7 mouse cellular contexts compared by ENCODE assay signal in the genomic region with DNA sequence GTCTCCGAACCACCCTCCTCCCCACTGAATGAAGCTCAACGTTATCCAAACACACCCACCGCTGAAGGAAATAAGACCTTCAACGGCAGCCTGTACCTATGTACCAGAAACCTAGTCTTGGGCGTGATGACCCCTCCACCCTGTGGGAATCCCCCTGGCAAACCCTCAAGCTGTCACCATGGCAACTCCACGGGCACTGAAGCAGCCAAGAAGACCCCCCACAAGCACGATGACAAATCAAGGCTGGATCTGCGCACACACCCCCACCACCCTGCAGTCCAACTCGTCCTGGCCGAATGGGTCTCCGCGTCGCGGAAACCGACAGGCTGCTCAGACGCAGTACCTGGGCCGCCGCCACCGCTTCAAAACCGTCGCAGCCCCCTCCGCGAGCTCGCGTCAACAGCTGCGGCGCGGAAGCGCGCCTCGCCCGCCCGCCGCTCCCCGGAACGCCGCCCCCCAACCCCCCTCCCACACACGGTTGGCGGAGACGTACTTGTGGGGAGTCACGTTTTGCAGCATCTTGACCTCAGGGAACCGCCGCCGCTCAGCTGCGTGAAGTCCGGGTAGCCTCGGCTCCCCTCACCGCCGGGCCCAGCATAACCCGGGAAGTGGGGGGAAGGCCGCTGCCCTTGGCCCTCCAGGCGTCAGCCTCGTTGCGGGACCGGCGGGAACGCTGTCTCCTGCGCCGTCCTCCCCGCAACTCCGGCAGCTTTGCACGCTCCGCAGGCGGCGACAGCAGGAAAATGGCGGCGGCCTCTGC. TPM values are rescaled to one million over a fixed set of nuclear protein-coding genes. Genes with fewer than 3 reads are reported as not detected.
A peak's percentile ranks its signal among the peaks of the same experiment; 100 is the strongest.
DNase-seq lines count a peak whose midpoint lies in the region; ATAC-seq and TF ChIP-seq lines count a peak whose summit lies in the region.

No protein-coding gene starts in this region.

- H3K27ac ChIP-seq in heart, embryonic 13.5 days (replicated peaks), result peak overlapping the region; percentile 100
- H3K27ac ChIP-seq in midbrain, embryonic 12.5 days (replicated peaks), result peak overlapping the region; percentile 100
- peak overlapping the region; percentile 100 for H3K27ac ChIP-seq in stomach, postnatal 0 days (replicated peaks)

- H3K36me3 ChIP-seq in heart, embryonic 13.5 days, result peaks cover 59% of the 10 kb centered on the region
- H3K36me3 ChIP-seq in midbrain, embryonic 12.5 days, result peaks cover 44% of the 10 kb centered on the region
- H3K36me3 ChIP-seq in stomach, postnatal 0 days (ENCODE audit: control insufficient read depth, insufficient read depth, low read length), result peaks cover 35% of the 10 kb centered on the region

- WGBS in heart, embryonic 13.5 days, result under 1% methylated on average over 67 of the region's 67 CpGs
- under 1% methylated on average over 67 of the region's 67 CpGs for WGBS in midbrain, embryonic 12.5 days
- under 1% methylated on average over 51 of the region's 67 CpGs for WGBS in stomach, postnatal 0 days

- no peak for TF ChIP-seq CTCF in stomach, postnatal 0 days (IDR thresholded peaks at IDR 0.05; ENCODE audit: low read depth)

- DNase-seq in CD8-positive naive resting alpha-beta T cell, adult 2 months (ENCODE audit: low read depth in 2 of 2, low spot score in 2 of 2), result peak; percentile 35 to 45
- peak; percentile 64 for DNase-seq in MN1 (ENCODE audit: low spot score)
- DNase-seq in embryo, embryonic 10.5 days (ENCODE audit: low spot score), result peak; percentile 63
- DNase-seq in kidney, postnatal 25 days, result peak; percentile 37 to 66
- peak; percentile 53 for DNase-seq in stomach, postnatal 0 days (ENCODE audit: low spot score)

- no peak for ATAC-seq in heart, embryonic 13.5 days (ENCODE audit: extremely low read depth, insufficient number of reproducible peaks, low FRiP score, low TSS enrichment)
- no peak for ATAC-seq in midbrain, embryonic 12.5 days (ENCODE audit: low FRiP score, low read depth)
- no peak for ATAC-seq in stomach, postnatal 0 days (ENCODE audit: low FRiP score, low TSS enrichment)

- peak overlapping the region; percentile 100 for H3K4me2 ChIP-seq in heart, embryonic 13.5 days
- peak overlapping the region; percentile 98 for H3K4me2 ChIP-seq in midbrain, embryonic 12.5 days (replicated peaks)
- H3K4me2 ChIP-seq in stomach, postnatal 0 days (replicated peaks; ENCODE audit: low read depth), result peak overlapping the region; percentile 84

- no peaks in the 10 kb centered on the region for H3K27me3 ChIP-seq in heart, embryonic 13.5 days (replicated peaks)
- no peaks in the 10 kb centered on the region for H3K27me3 ChIP-seq in midbrain, embryonic 12.5 days
- no peaks in the 10 kb centered on the region for H3K27me3 ChIP-seq in stomach, postnatal 0 days (ENCODE audit: control insufficient read depth, insufficient read depth, low read length)

- H3K9me3 ChIP-seq in heart, embryonic 13.5 days, result no peaks in the 10 kb centered on the region
- H3K9me3 ChIP-seq in midbrain, embryonic 12.5 days, result no peaks in the 10 kb centered on the region
- H3K9me3 ChIP-seq in stomach, postnatal 0 days (ENCODE audit: control insufficient read depth, low read length), result no peaks in the 10 kb centered on the region

- H3K4me1 ChIP-seq in heart, embryonic 13.5 days, result peaks cover 28% of the 10 kb centered on the region
- peaks cover 28% of the 10 kb centered on the region for H3K4me1 ChIP-seq in midbrain, embryonic 12.5 days
- no peaks in the 10 kb centered on the region for H3K4me1 ChIP-seq in stomach, postnatal 0 days (replicated peaks; ENCODE audit: control insufficient read depth, insufficient read depth)

- H3K4me3 ChIP-seq in heart, embryonic 13.5 days, result peak overlapping the region; percentile 99
- H3K4me3 ChIP-seq in midbrain, embryonic 12.5 days, result peak overlapping the region; percentile 99
- H3K4me3 ChIP-seq in stomach, postnatal 0 days (ENCODE audit: low read depth, low read length), result peak overlapping the region; percentile 94

- peak overlapping the region; percentile 99 for H3K9ac ChIP-seq in heart, embryonic 13.5 days
- H3K9ac ChIP-seq in midbrain, embryonic 12.5 days (replicated peaks), result peak overlapping the region; percentile 96
- peak overlapping the region; percentile 83 for H3K9ac ChIP-seq in stomach, postnatal 0 days (ENCODE audit: low read length)

- TF ChIP-seq EP300 in stomach, postnatal 0 days (optimal IDR thresholded peaks at IDR 0.05), result no peak

RNA-seq across cellular contexts. Expression of gene H2-DMa, which starts 1.0 kb away (rescaled TPM):
- polyA plus RNA-seq in heart, embryonic 13.5 days (2015; fragmentation: Nextera tagmentation; extraction: Ambion mirVana), result 6.0 TPM in 2 replicates
- 9.8 and 9.9 TPM in 2 replicates for polyA plus RNA-seq in midbrain, embryonic 12.5 days (2016; fragmentation: Nextera tagmentation; extraction: Ambion mirVana)
- 9.1 and 9.5 TPM in 2 replicates for polyA plus RNA-seq in stomach, postnatal 0 days (2015; fragmentation: Nextera tagmentation; extraction: Ambion mirVana)

RNA-seq across cellular contexts. Expression of gene Brd2, which starts 4.1 kb away (rescaled TPM):
- polyA plus RNA-seq in heart, embryonic 13.5 days (2015; fragmentation: Nextera tagmentation; extraction: Ambion mirVana), result 69.0 and 70.0 TPM in 2 replicates
- 144 and 148 TPM in 2 replicates for polyA plus RNA-seq in midbrain, embryonic 12.5 days (2016; fragmentation: Nextera tagmentation; extraction: Ambion mirVana)
- polyA plus RNA-seq in stomach, postnatal 0 days (2015; fragmentation: Nextera tagmentation; extraction: Ambion mirVana), result 45.0 and 48.1 TPM in 2 replicates

RNA-seq across cellular contexts. Expression of gene H2-DMb2, which starts 24.8 kb away (rescaled TPM):
- polyA plus RNA-seq in heart, embryonic 13.5 days (2015; fragmentation: Nextera tagmentation; extraction: Ambion mirVana), result 0.15 and 0.20 TPM in 2 replicates
- 0.16 and 0.23 TPM in 2 replicates for polyA plus RNA-seq in midbrain, embryonic 12.5 days (2016; fragmentation: Nextera tagmentation; extraction: Ambion mirVana)
- 0.45 and 0.53 TPM in 2 replicates for polyA plus RNA-seq in stomach, postnatal 0 days (2015; fragmentation: Nextera tagmentation; extraction: Ambion mirVana)

RNA-seq across cellular contexts. Expression of gene H2-Oa, which starts 26.2 kb away (rescaled TPM):
- polyA plus RNA-seq in heart, embryonic 13.5 days (2015; fragmentation: Nextera tagmentation; extraction: Ambion mirVana), result 0.23 TPM in 2 replicates
- 0.17 and 0.56 TPM in 2 replicates for polyA plus RNA-seq in midbrain, embryonic 12.5 days (2016; fragmentation: Nextera tagmentation; extraction: Ambion mirVana)
- polyA plus RNA-seq in stomach, postnatal 0 days (2015; fragmentation: Nextera tagmentation; extraction: Ambion mirVana), result 0.25 and 0.29 TPM in 2 replicates

RNA-seq across cellular contexts. Expression of gene H2-DMb1, which starts 34.6 kb away (rescaled TPM):
- 0.24 and 0.27 TPM in 2 replicates for polyA plus RNA-seq in heart, embryonic 13.5 days (2015; fragmentation: Nextera tagmentation; extraction: Ambion mirVana)
- 0.16 and 0.73 TPM in 2 replicates for polyA plus RNA-seq in midbrain, embryonic 12.5 days (2016; fragmentation: Nextera tagmentation; extraction: Ambion mirVana)
- polyA plus RNA-seq in stomach, postnatal 0 days (2015; fragmentation: Nextera tagmentation; extraction: Ambion mirVana), result 2.1 and 2.6 TPM in 2 replicates
